Mouse (Mus musculus) lung, embryonic 14.5 days (tissue): Measurements from ENCODE around the gene Bbs10. TPM values are rescaled to one million over a fixed set of nuclear protein-coding genes. Genes with fewer than 3 reads are reported as not detected.

Experiments used
- ATAC-seq: fragments of 200-750 bp; cut with Nextera tagmentation; 2 replicates; pipeline ENCODE4 v1.8.0; 2017; ENCODE audit warnings: mild to moderate bottlenecking, moderate TSS enrichment, moderate library complexity; ENCODE audit not compliant: insufficient read depth
- DNase-seq: peaks from one replicate; pipeline ENCODE4 v3.0.0-alpha.2; 2015
- H3K27ac ChIP-seq: fragments of 300-500 bp; sonication (generic); 2 replicates; pipeline ENCODE4 v1.5.1; 2014; ENCODE audit warnings: low read depth, mild to moderate bottlenecking, moderate library complexity
- H3K27me3 ChIP-seq: fragments of 300-500 bp; sonication (generic); 2 replicates; pipeline ENCODE4 v1.6.1; 2014; ENCODE audit warnings: low read length, control low read depth; ENCODE audit not compliant: insufficient read depth
- H3K36me3 ChIP-seq: fragments of 300-500 bp; sonication (generic); 2 replicates; pipeline ENCODE4 v1.6.1; 2014; ENCODE audit warnings: control low read depth; ENCODE audit not compliant: insufficient read depth
- H3K4me1 ChIP-seq: fragments of 300-500 bp; sonication (generic); 2 replicates; pipeline ENCODE4 v1.6.1; 2014; ENCODE audit warnings: antibody characterized with exemption, control low read depth; ENCODE audit not compliant: insufficient read depth
- H3K4me2 ChIP-seq: fragments of 300-500 bp; sonication (generic); 2 replicates; pipeline ENCODE4 v1.6.1; 2014; ENCODE audit warnings: mild to moderate bottlenecking
- H3K4me3 ChIP-seq: fragments of 300-500 bp; sonication (generic); 2 replicates; pipeline ENCODE4 v1.5.1; 2014; ENCODE audit warnings: low read depth, low read length
- H3K9ac ChIP-seq: fragments of 300-500 bp; sonication (generic); 2 replicates; pipeline ENCODE4 v1.6.1; 2014
- H3K9me3 ChIP-seq: fragments of 300-500 bp; sonication (generic); 2 replicates; pipeline ENCODE4 v1.6.1; 2016; ENCODE audit warnings: low read depth, low read length, control low read depth
- CTCF ChIP-seq: IDR thresholded peaks from 2 replicates; pipeline ENCODE4 v1.5.1; 2016; ENCODE audit warnings: antibody characterized with exemption, low read depth
- WGBS: fragments of 180-500 bp; shearing (Covaris S2); extraction: QIAGEN DNeasy Blood & Tissue Kit; methylation state at CpG from one replicate; pipeline ENCODE4 v1.1.7; 2014; 5-methylcytosine and 5-hydroxymethylcytosine counted together
- polyA plus RNA-seq: library from polyadenylated mRNA; unstranded; fragments of >200 nt; fragmentation: Nextera tagmentation; extraction: Ambion mirVana; gene quantifications from 2 replicates; pipeline ENCODE4 v1.2.1, GENCODE M21; 2014

Bbs10 gene
- polyA plus RNA-seq, result 5.8 and 6.4 TPM in 2 replicates

DNA sequence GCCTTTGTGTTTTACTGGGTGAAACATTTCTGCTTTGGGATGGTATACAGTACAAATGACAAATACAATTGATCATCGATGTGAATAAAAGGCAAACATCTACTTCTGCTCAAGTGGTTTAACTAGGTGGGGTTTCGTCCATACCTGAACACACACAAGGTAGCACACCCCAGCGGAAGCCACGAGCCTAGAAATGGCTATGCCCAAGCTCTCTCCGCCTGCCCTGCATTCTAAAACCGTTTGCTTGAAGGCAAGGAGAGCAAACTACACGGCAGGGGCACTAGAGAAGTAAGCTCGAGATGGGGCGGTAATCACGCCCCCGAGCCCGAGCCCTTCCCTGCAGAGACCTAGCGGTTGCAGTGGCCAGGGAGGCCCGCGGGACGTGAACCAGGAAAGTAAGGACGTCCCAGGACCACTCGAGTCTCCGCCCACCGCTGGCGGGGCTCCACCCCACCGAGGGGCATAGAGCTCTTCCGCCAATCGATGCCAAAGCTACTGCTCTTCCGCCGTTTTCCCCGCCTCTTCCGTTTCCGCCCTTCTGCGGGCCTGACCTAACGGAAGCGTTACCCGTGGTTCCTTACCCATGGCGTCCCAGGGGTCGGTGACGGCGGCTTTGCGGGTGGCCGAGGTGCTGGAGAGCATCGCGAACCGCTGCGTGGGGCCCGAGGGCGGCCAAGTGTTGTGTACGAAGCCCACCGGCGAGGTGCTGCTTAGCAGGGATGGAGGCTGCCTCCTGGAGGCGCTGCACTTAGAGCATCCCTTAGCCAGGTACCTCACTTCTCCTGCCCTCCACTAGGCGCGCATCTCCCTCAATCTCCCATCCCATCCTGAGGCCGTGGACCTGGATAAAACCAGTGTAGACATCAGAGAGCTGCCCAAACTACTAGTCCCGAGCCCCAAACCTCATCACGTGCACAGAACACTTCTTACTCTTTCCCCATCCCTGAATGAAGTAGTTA, at the start of gene Bbs10:
Gene Bbs10 (plus strand): TSS at position 540 of the 959 bp plus-strand sequence.
- Histone ChIP-seq H3K27me3 (no peaks in the 10 kb centered on the region), H3K4me3 (peak within 1 kb of the TSS; percentile 61), H3K4me2 (peak within 1 kb of the TSS; percentile 63), H3K36me3 (no peaks in the 10 kb centered on the region), H3K27ac (peak within 1 kb of the TSS; percentile 69), H3K4me1 (no peaks in the 10 kb centered on the region), H3K9ac (peak within 1 kb of the TSS; percentile 55), H3K9me3 (no peaks in the 10 kb centered on the region)
- WGBS, result under 1% methylated on average over 54 of the region's 54 CpGs
- TF ChIP-seq CTCF, result peak; percentile 87
- peak; percentile 99 for DNase-seq
- ATAC-seq, result peak; percentile 99

DNA sequence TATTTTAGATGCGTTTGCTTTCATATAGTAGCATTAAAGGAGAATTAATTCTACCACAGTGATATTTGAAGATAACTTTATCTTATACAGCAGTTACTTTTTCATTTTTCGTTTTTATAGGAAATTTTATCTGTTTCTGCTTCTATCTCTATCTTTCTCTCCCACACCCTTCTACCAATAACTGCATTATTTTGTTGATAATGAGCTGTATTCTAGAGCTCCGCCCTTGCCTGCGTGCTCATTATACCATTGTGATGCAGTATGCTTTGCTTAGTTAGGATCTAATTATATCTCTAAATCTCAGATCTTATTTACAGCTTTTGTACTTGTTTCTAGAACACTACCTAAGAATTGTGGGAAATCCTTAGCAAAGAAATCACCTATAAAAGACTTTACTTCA, 48.3 kb upstream of the Bbs10 start:
- no peak for DNase-seq
- no peak for ATAC-seq
- Histone ChIP-seq H3K9me3 (no peaks in the 10 kb centered on the region), H3K36me3 (no peaks in the 10 kb centered on the region), H3K27me3 (no peaks in the 10 kb centered on the region), H3K4me3 (no peak overlapping the region), H3K27ac (no peak overlapping the region), H3K4me1 (no peaks in the 10 kb centered on the region), H3K4me2 (no peak overlapping the region), H3K9ac (no peak overlapping the region)
- TF ChIP-seq CTCF, result no peak
- whole genome bisulfite sequencing, result 80% methylated on average over 4 of the region's 4 CpGs

DNA sequence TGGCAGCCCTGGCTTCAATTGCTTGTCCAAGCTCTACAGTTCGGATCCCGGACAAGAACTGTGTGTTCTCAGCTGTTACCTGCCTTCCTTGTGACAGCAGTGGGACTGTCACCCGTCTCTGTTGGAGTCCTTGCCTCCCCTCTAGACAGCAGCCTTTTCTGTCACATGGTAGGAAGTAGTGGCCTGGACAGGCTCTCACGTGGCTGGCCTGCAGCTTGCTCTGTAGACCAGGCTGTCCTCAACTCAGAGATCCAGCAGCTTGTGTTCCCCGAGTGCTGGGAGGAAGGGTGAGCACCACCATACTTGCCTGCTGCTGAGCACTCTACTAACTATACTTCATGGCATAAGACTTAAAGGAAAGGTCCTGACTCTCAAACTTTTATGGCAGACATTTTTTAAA, 46.8 kb upstream of the Bbs10 start:
- H3K4me1 ChIP-seq, result no peaks in the 10 kb centered on the region
- H3K9ac ChIP-seq, result no peak overlapping the region
- H3K27ac ChIP-seq, result no peak overlapping the region
- no peak for TF ChIP-seq CTCF
- H3K36me3 ChIP-seq, result no peaks in the 10 kb centered on the region
- H3K4me3 ChIP-seq, result no peak overlapping the region
- DNase-seq (no peak), ATAC-seq (no peak)
- H3K27me3 ChIP-seq, result no peaks in the 10 kb centered on the region
- no peaks in the 10 kb centered on the region for H3K9me3 ChIP-seq
- no peak overlapping the region for H3K4me2 ChIP-seq
- 59% methylated on average over 5 of the region's 5 CpGs for WGBS

DNA sequence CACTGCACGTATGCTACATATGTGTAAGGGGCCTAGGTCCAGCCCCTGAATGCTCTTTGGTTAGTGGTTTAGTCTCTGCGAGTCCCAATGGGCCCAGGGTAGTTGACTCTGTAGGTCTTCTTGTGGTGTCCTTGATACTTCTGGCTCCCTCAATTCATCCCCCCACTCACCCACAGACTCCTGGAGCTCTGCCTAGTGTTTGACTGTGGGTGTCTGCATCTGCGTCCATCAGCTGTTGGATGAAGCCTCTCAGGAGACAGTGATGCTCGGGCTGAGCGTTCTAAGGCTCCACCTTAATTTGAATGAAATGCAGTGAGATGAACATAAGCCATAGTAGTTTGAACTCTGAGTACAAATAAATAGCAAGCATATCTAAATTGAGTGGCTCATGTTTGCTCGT, 43.3 kb upstream of the Bbs10 start:
- no peak for TF ChIP-seq CTCF
- H3K9ac ChIP-seq, result no peak overlapping the region
- WGBS, result 94% methylated on average over 6 of the region's 6 CpGs
- H3K4me3 ChIP-seq, result no peak overlapping the region
- H3K9me3 ChIP-seq, result no peaks in the 10 kb centered on the region
- H3K27me3 ChIP-seq, result no peaks in the 10 kb centered on the region
- no peaks in the 10 kb centered on the region for H3K4me1 ChIP-seq
- ATAC-seq (no peak), DNase-seq (no peak)
- no peaks in the 10 kb centered on the region for H3K36me3 ChIP-seq
- H3K4me2 ChIP-seq, result no peak overlapping the region
- H3K27ac ChIP-seq, result no peak overlapping the region

DNA sequence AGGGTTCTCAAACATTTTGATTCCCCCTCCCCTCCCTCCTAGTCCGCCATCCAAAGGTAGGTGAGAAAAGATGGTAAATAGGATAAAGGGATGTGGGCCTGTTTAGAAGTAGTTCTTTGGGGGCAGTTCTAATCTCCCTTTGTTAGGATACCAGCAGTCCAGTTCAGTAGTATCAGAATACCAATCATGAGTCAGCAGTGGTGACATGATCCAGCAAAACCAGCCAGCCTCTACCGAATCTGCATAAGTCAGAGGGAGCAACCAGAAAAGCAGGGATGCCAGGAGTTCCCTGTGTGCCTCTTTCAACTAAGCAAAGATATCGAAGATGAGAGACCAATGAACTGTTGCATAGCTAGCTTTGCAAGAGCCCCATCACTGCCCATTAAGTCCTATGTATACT, 42.3 kb upstream of the Bbs10 start:
- no peaks in the 10 kb centered on the region for H3K9me3 ChIP-seq
- TF ChIP-seq CTCF, result no peak
- H3K4me2 ChIP-seq, result no peak overlapping the region
- H3K4me1 ChIP-seq, result no peaks in the 10 kb centered on the region
- no peak for DNase-seq
- H3K27ac ChIP-seq, result no peak overlapping the region
- WGBS, result 85% methylated on average over 3 of the region's 3 CpGs
- no peaks in the 10 kb centered on the region for H3K36me3 ChIP-seq
- ATAC-seq, result no peak
- no peaks in the 10 kb centered on the region for H3K27me3 ChIP-seq
- H3K9ac ChIP-seq, result no peak overlapping the region
- H3K4me3 ChIP-seq, result no peak overlapping the region

DNA sequence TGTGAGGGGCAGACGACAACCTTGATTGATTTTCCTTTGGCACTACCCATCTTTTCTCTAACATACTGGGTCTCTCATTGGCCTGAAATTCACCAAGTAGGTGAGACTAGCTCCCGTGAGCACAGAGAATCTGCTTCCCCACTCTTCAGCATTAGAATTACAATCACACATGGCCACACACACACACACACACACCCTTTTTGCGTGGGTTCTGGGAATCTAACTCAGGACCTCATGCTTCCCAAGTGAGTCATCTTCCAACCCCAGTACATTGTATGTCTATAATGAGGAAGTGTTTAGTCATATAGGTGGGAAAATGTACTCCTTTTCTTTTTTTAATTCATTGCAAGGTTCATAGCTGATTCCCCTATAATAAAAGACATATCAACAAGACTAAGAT, 41.1 kb upstream of the Bbs10 start:
- H3K36me3 ChIP-seq, result no peaks in the 10 kb centered on the region
- no peak overlapping the region for H3K27ac ChIP-seq
- H3K4me1 ChIP-seq, result no peaks in the 10 kb centered on the region
- 89% methylated on average over 3 of the region's 3 CpGs for WGBS
- H3K27me3 ChIP-seq, result no peaks in the 10 kb centered on the region
- no peak overlapping the region for H3K9ac ChIP-seq
- H3K4me2 ChIP-seq, result no peak overlapping the region
- H3K9me3 ChIP-seq, result no peaks in the 10 kb centered on the region
- DNase-seq (no peak), ATAC-seq (no peak)
- no peak overlapping the region for H3K4me3 ChIP-seq
- TF ChIP-seq CTCF, result no peak

DNA sequence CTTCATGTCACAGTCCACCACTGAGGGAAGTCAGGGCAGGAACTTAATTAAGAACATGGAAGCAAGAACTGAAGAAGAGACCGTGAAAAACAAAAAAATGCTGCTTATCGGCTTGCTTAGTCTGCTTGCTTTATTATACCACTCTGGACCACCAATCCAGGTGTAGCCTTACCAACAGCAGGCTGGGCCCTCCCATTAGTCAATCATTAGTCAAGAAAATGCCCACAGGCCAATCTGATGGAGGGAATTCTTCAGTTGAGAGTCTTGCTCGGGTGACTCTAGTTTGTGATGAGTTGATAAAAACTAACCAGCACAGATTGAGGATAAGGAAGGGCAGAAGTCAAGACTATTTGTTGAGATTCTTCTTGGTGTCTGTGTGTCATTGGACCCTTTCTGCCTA, 40.2 kb upstream of the Bbs10 start:
- no peaks in the 10 kb centered on the region for H3K9me3 ChIP-seq
- no peak overlapping the region for H3K4me2 ChIP-seq
- H3K27me3 ChIP-seq, result no peaks in the 10 kb centered on the region
- no peak for DNase-seq
- no peak overlapping the region for H3K9ac ChIP-seq
- WGBS, result 82% methylated on average over 3 of the region's 3 CpGs
- no peak for ATAC-seq
- no peaks in the 10 kb centered on the region for H3K4me1 ChIP-seq
- H3K36me3 ChIP-seq, result no peaks in the 10 kb centered on the region
- H3K27ac ChIP-seq, result no peak overlapping the region
- no peak for TF ChIP-seq CTCF
- no peak overlapping the region for H3K4me3 ChIP-seq
